Comparison of ENCODE assay signal across 8 mouse cellular contexts in the genomic region with DNA sequence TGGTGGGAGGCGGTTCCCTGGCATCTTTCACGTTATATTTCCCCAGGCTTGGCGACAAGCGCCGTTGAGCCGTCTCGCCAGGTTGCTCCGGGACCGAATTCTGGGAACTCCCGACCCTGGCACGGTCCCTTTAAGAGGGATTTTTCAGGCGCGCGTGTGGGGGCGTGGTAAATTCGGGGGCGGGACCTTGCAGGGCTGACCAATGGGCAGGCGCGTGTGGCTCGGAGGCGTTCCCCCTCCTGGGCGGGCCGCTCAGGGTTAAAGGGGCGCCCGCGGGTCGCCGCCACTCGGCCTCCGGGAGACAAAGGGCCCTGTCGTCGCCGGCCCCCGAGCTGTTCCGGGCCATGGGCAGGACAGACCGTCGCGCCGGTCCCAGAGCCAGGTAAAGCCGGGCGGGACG. TPM values are rescaled to one million over a fixed set of nuclear protein-coding genes. Genes with fewer than 3 reads are reported as not detected.
DNase-seq lines count a peak whose midpoint lies in the region; ATAC-seq and TF ChIP-seq lines count a peak whose summit lies in the region.

A gene (plus strand): TSS at position 242 of the 400 bp plus-strand sequence.

- ATAC-seq in forebrain, embryonic 11.5 days (replicated peaks; ENCODE audit: low FRiP score), result peak; percentile 95
- ATAC-seq in heart, embryonic 15.5 days (replicated peaks; ENCODE audit: insufficient number of reproducible peaks, insufficient read depth, low FRiP score, low read depth), result peak; percentile 92
- ATAC-seq in liver, embryonic 13.5 days (ENCODE audit: low read depth), result peak; percentile 88
- ATAC-seq in stomach, embryonic 14.5 days (ENCODE audit: insufficient number of reproducible peaks, insufficient read depth, low FRiP score, low read depth), result peak; percentile 87

- no peaks in the 10 kb centered on the region for H3K9me3 ChIP-seq in CH12.LX (replicated peaks; ENCODE audit: low read length)
- no peaks in the 10 kb centered on the region for H3K9me3 ChIP-seq in forebrain, embryonic 11.5 days (ENCODE audit: control insufficient read depth, low read length)
- no peaks in the 10 kb centered on the region for H3K9me3 ChIP-seq in heart, embryonic 15.5 days (replicated peaks)
- no peaks in the 10 kb centered on the region for H3K9me3 ChIP-seq in liver, embryonic 13.5 days (replicated peaks)
- no peaks in the 10 kb centered on the region for H3K9me3 ChIP-seq in stomach, embryonic 14.5 days (ENCODE audit: control insufficient read depth, low read depth, low read length)

- TF ChIP-seq RAD21 in CH12.LX (IDR thresholded peaks at IDR 0.05; ENCODE audit: low read depth, low read length), result no peak

- DNase-seq in CH12.LX (ENCODE audit: extremely low read depth), result peak; percentile 81
- peak; percentile 83 for DNase-seq in c-Kit-positive CD71-positive TER-119-negative erythroid progenitor cells, embryonic 14.5 days (ENCODE audit: low read depth)
- DNase-seq in forebrain, embryonic 11.5 days (ENCODE audit: low spot score), result peak; percentile 98
- peak; percentile 94 to 96 for DNase-seq in kidney, postnatal 25 days
- peak; percentile 86 for DNase-seq in liver, embryonic 13.5 days
- peak; percentile 80 to 84 for DNase-seq in natural killer cell, adult 2 months (ENCODE audit: low spot score in 2 of 2)

- peak within 1 kb of the TSS; percentile 66 to 94 (median 74) for H3K4me3 ChIP-seq in CH12.LX (replicated peaks in 1 of 3; ENCODE audit: low read depth in 2 of 3, low read length in 2 of 3, poor library complexity in 1 of 3)
- H3K4me3 ChIP-seq in forebrain, embryonic 11.5 days (ENCODE audit: low read depth, low read length), result peak within 1 kb of the TSS; percentile 85
- peak within 1 kb of the TSS; percentile 89 for H3K4me3 ChIP-seq in heart, embryonic 15.5 days
- H3K4me3 ChIP-seq in liver, embryonic 13.5 days (replicated peaks), result peak within 1 kb of the TSS; percentile 85
- H3K4me3 ChIP-seq in stomach, embryonic 14.5 days (ENCODE audit: low read depth, low read length), result peak within 1 kb of the TSS; percentile 90

- H3K4me2 ChIP-seq in CH12.LX (ENCODE audit: insufficient read depth, low read depth, poor library complexity, severe bottlenecking), result peak within 1 kb of the TSS; percentile 95
- peak within 1 kb of the TSS; percentile 71 for H3K4me2 ChIP-seq in forebrain, embryonic 11.5 days (ENCODE audit: low read depth, low read length, severe bottlenecking)
- peak within 1 kb of the TSS; percentile 78 for H3K4me2 ChIP-seq in heart, embryonic 15.5 days
- H3K4me2 ChIP-seq in liver, embryonic 13.5 days, result peak within 1 kb of the TSS; percentile 95
- peak within 1 kb of the TSS; percentile 89 for H3K4me2 ChIP-seq in stomach, embryonic 14.5 days (replicated peaks; ENCODE audit: low read depth, low read length)

- in situ Hi-C loops in CH12.LX (cut with MboI; ENCODE audit: low pct_ligation_motif_present, low pct_unique_long_range_greater_than_20kb, low sequenced_read_pairs), result loop anchor here (5.0 kb wide), 1 partner anchor 36 kb away; no protein-coding TSS in a partner anchor

- no peak within 1 kb of the TSS for H3K27ac ChIP-seq in CH12.LX (ENCODE audit: insufficient read depth, low read depth)
- H3K27ac ChIP-seq in forebrain, embryonic 11.5 days (ENCODE audit: low read depth, low read length), result peak within 1 kb of the TSS; percentile 37; the same call in 1 of the 2 replicates
- H3K27ac ChIP-seq in heart, embryonic 15.5 days, result peak within 1 kb of the TSS; percentile 90
- H3K27ac ChIP-seq in liver, embryonic 13.5 days, result peak within 1 kb of the TSS; percentile 78
- H3K27ac ChIP-seq in stomach, embryonic 14.5 days (ENCODE audit: low read length), result peak within 1 kb of the TSS; percentile 83

- H3K4me1 ChIP-seq in CH12.LX (ENCODE audit: control insufficient read depth in 1 of 2, insufficient read depth in 2 of 2), result peaks cover 9 to 33% of the 10 kb centered on the region in 2 experiments
- H3K4me1 ChIP-seq in forebrain, embryonic 11.5 days (replicated peaks; ENCODE audit: control insufficient read depth, insufficient read depth, low read length), result peaks cover 17% of the 10 kb centered on the region
- H3K4me1 ChIP-seq in heart, embryonic 15.5 days (replicated peaks), result peaks cover 44% of the 10 kb centered on the region
- peaks cover 52% of the 10 kb centered on the region for H3K4me1 ChIP-seq in liver, embryonic 13.5 days (replicated peaks)
- peaks cover 22% of the 10 kb centered on the region for H3K4me1 ChIP-seq in stomach, embryonic 14.5 days (ENCODE audit: control insufficient read depth, insufficient read depth, low read length)

- WGBS in forebrain, embryonic 11.5 days, result under 1% methylated on average over 33 of the region's 42 CpGs
- under 1% methylated on average over 42 of the region's 42 CpGs for WGBS in heart, embryonic 15.5 days
- WGBS in liver, embryonic 13.5 days (ENCODE audit: insufficient replicate concordance), result under 1% methylated on average over 42 of the region's 42 CpGs
- under 1% methylated on average over 42 of the region's 42 CpGs for WGBS in stomach, embryonic 14.5 days

- peak within 1 kb of the TSS; percentile 79 for H3K9ac ChIP-seq in CH12.LX (ENCODE audit: insufficient read depth, low read depth)
- peak within 1 kb of the TSS; percentile 86 for H3K9ac ChIP-seq in forebrain, embryonic 11.5 days (ENCODE audit: low read length)
- peak within 1 kb of the TSS; percentile 78 for H3K9ac ChIP-seq in heart, embryonic 15.5 days
- peak within 1 kb of the TSS; percentile 80 for H3K9ac ChIP-seq in liver, embryonic 13.5 days
- H3K9ac ChIP-seq in stomach, embryonic 14.5 days (replicated peaks; ENCODE audit: low read depth, low read length), result peak within 1 kb of the TSS; percentile 65

- no peak for TF ChIP-seq EP300 in CH12.LX (IDR thresholded peaks at IDR 0.05; ENCODE audit: low read length)

- dilution Hi-C loops in CH12.LX (cut with MboI; ENCODE audit: extremely low pct_ligation_motif_present, extremely low pct_unique_long_range_greater_than_20kb, low sequenced_read_pairs), result no loop called here

- H3K27me3 ChIP-seq in CH12.LX (replicated peaks), result peaks cover 31% of the 10 kb centered on the region
- H3K27me3 ChIP-seq in forebrain, embryonic 11.5 days (ENCODE audit: control insufficient read depth, insufficient read depth, low read length), result peaks cover 6% of the 10 kb centered on the region
- peaks cover 6% of the 10 kb centered on the region; the same call in 1 of the 2 replicates for H3K27me3 ChIP-seq in heart, embryonic 15.5 days
- peaks cover 20% of the 10 kb centered on the region for H3K27me3 ChIP-seq in liver, embryonic 13.5 days
- no peaks in the 10 kb centered on the region for H3K27me3 ChIP-seq in stomach, embryonic 14.5 days (ENCODE audit: control insufficient read depth, insufficient read depth, low read length)

- peak; percentile 73; the same call in 1 of the 2 replicates for TF ChIP-seq POLR2A in CH12.LX (IDR thresholded peaks at IDR 0.05; ENCODE audit: low read depth, low read length)

- peaks cover 9 to 22% of the 10 kb centered on the region in 2 experiments for H3K36me3 ChIP-seq in CH12.LX (replicated peaks in 1 of 2; ENCODE audit: control insufficient read depth in 1 of 2, insufficient read depth in 1 of 2, low read length in 1 of 2)
- H3K36me3 ChIP-seq in forebrain, embryonic 11.5 days (ENCODE audit: control insufficient read depth, insufficient read depth, low read length), result peaks cover 15% of the 10 kb centered on the region; the same call in 1 of the 2 replicates
- H3K36me3 ChIP-seq in heart, embryonic 15.5 days, result peaks cover 13% of the 10 kb centered on the region; the same call in 1 of the 2 replicates
- peaks cover 19% of the 10 kb centered on the region for H3K36me3 ChIP-seq in liver, embryonic 13.5 days
- peaks cover 17% of the 10 kb centered on the region for H3K36me3 ChIP-seq in stomach, embryonic 14.5 days (ENCODE audit: control insufficient read depth, insufficient read depth, low read length)

- no peak for TF ChIP-seq CTCF in CH12.LX (conservative IDR thresholded peaks at IDR 0.05 in 1 of 2, IDR thresholded peaks at IDR 0.05 in 1 of 2; ENCODE audit: low read depth in 2 of 2, low read length in 2 of 2)

- H3K79me2 ChIP-seq in CH12.LX (replicated peaks; ENCODE audit: control insufficient read depth, extremely low read depth, insufficient read depth, poor library complexity, severe bottlenecking), result no peaks in the 10 kb centered on the region

TF ChIP-seq in CH12.LX, 34 proteins besides CTCF, POLR2A, EP300 and RAD21:
- TF ChIP-seq UBTF (IDR thresholded peaks at IDR 0.05; ENCODE audit: low read depth, low read length), result 0 out of 2 replicates have a peak, but pooled peaks have one; percentile 62
- TF ChIP-seq NELFE (IDR thresholded peaks at IDR 0.05; ENCODE audit: low read depth, low read length), result 0 out of 2 replicates have a peak, but pooled peaks have one; percentile 46
- TF ChIP-seq NRF1 (IDR thresholded peaks at IDR 0.05; ENCODE audit: low read depth, low read length), result peak; percentile 58
- TF ChIP-seq ELF1 (IDR thresholded peaks at IDR 0.05; ENCODE audit: low read depth, low read length), result no peak
- TF ChIP-seq CHD2 (IDR thresholded peaks at IDR 0.05; ENCODE audit: low read length), result no peak
- TF ChIP-seq HCFC1 (IDR thresholded peaks at IDR 0.05; ENCODE audit: low read depth, low read length), result 0 out of 2 replicates have a peak, but pooled peaks have one; percentile 33
- TF ChIP-seq BHLHE40 (IDR thresholded peaks at IDR 0.05; ENCODE audit: low read depth, low read length), result peak; percentile 52; the same call in 1 of the 2 replicates
- peak; percentile 39; the same call in 1 of the 2 replicates for TF ChIP-seq SIN3A (IDR thresholded peaks at IDR 0.05; ENCODE audit: low read length)
- TF ChIP-seq IRF4 (IDR thresholded peaks at IDR 0.05; ENCODE audit: low read depth, low read length), result 0 out of 2 replicates have a peak, but pooled peaks have one; percentile 2
- peak; percentile 60; the same call in 1 of the 2 replicates for TF ChIP-seq TCF12 (IDR thresholded peaks at IDR 0.05; ENCODE audit: low read depth, low read length)

RNA-seq across cellular contexts. Expression of the gene that starts here (rescaled TPM):
- 3.7 and 4.5 TPM in 2 replicates for total RNA-seq in CH12.LX (2012; rRNA removed)
- total RNA-seq in CH12.LX (2014; rRNA removed), result 1.8 and 2.0 TPM in 2 replicates
- polyA plus RNA-seq in CH12.LX (2012; ENCODE audit: insufficient read length, low read depth), result 1.2 and 1.4 TPM in 2 replicates
- 35.7 and 38.4 TPM in 2 replicates for polyA plus RNA-seq in forebrain, embryonic 11.5 days (2014; fragmentation: Nextera tagmentation; extraction: Ambion mirVana)
- polyA plus RNA-seq in heart, embryonic 15.5 days (2015; fragmentation: Nextera tagmentation; extraction: Ambion mirVana), result 15.1 and 18.2 TPM in 2 replicates
- polyA plus RNA-seq in liver, embryonic 13.5 days (2015; fragmentation: Nextera tagmentation; extraction: Ambion mirVana), result 3.7 and 4.0 TPM in 2 replicates
- polyA plus RNA-seq in stomach, embryonic 14.5 days (2014; fragmentation: Nextera tagmentation; extraction: Ambion mirVana), result 17.6 and 17.8 TPM in 2 replicates
